Mouse (Mus musculus) ES-Bruce4 (cell line): ENCODE measurements around the gene Pinlyp. TPM values are rescaled to one million over a fixed set of nuclear protein-coding genes. Genes with fewer than 3 reads are reported as not detected.
"Not testable (repeated sequence)": the region's sequence is repeated elsewhere in the genome, so short reads cannot be mapped to it uniquely, and the experiment has no call there.

Experiments
- H3K27ac ChIP-seq: 2 replicates; pipeline ENCODE4 v1.5.1; 2012; ENCODE audit warnings: low read length, inconsistent platforms; ENCODE audit not compliant: insufficient read depth
- H3K27me3 ChIP-seq: 2 replicates; pipeline ENCODE4 v1.6.1; 2012; ENCODE audit warnings: mild to moderate bottlenecking, low read length, inconsistent platforms; ENCODE audit not compliant: control insufficient read depth, poor library complexity, insufficient read depth, severe bottlenecking
- H3K36me3 ChIP-seq: 2 replicates; pipeline ENCODE4 v1.6.1; 2012; ENCODE audit warnings: inconsistent platforms, mild to moderate bottlenecking, low read length, moderate library complexity; ENCODE audit not compliant: control insufficient read depth, poor library complexity, insufficient read depth, severe bottlenecking
- H3K4me1 ChIP-seq: one replicate; pipeline ENCODE4 v1.8.1; 2011; ENCODE audit warnings: low read length; ENCODE audit not compliant: control insufficient read depth, insufficient read depth
- H3K4me3 ChIP-seq: 2 replicates; pipeline ENCODE4 v1.5.1; 2011; ENCODE audit warnings: low read depth, mild to moderate bottlenecking, low read length
- H3K9ac ChIP-seq: 2 replicates; pipeline ENCODE4 v1.6.1; 2012; ENCODE audit warnings: low read depth, mild to moderate bottlenecking, inconsistent platforms; ENCODE audit not compliant: poor library complexity, severe bottlenecking
- H3K9me3 ChIP-seq: replicated peaks from 2 replicates; pipeline ENCODE4 v1.6.1; 2012; ENCODE audit warnings: mild to moderate bottlenecking, low read length, inconsistent platforms; ENCODE audit not compliant: control insufficient read depth, poor library complexity, insufficient read depth, severe bottlenecking
- CTCF ChIP-seq: IDR thresholded peaks from one replicate; pipeline ENCODE4 v1.8.1; 2011; ENCODE audit warnings: low read depth, low read length
- EP300 ChIP-seq: IDR thresholded peaks from 2 replicates; pipeline ENCODE4 v1.6.1; 2011; ENCODE audit warnings: low read depth, low read length; ENCODE audit not compliant: insufficient read depth
- POLR2A ChIP-seq: IDR thresholded peaks from one replicate; pipeline ENCODE4 v1.8.1; 2011; ENCODE audit warnings: low read length; ENCODE audit not compliant: insufficient read depth
- polyA plus RNA-seq: library from polyadenylated mRNA; stranded (reverse); fragments of >200 nt; gene quantifications from 2 replicates; pipeline ENCODE4 v1.2.4, GENCODE M21; 2011; ENCODE audit warnings: low read depth; ENCODE audit not compliant: missing spikeins, insufficient read depth, insufficient read length

The Pinlyp gene
- polyA plus RNA-seq, 1 experiment = not detected

- TF ChIP-seq EP300 (peak; percentile 66; the same call in 1 of the 2 replicates), POLR2A (no peak)
- Histone ChIP-seq H3K4me3 (no peak overlapping the region), H3K27ac (peak overlapping the region; percentile 55), H3K9ac (no peak overlapping the region), H3K4me1 (peaks cover 14% of the 10 kb centered on the region), H3K9me3 (no peaks in the 10 kb centered on the region), H3K27me3 (no peaks in the 10 kb centered on the region), H3K36me3 (no peaks in the 10 kb centered on the region)
Measured at GRCm38 (mm10) chr7:24517077-24517476, 28.8 kb downstream of the Pinlyp start.

GRCm38 (mm10) chr7:24516319-24516718 lies 29.6 kb downstream of the Pinlyp start:
- not testable (repeated sequence) for H3K36me3 ChIP-seq, H3K27ac ChIP-seq, H3K9me3 ChIP-seq, H3K4me3 ChIP-seq, H3K27me3 ChIP-seq, H3K9ac ChIP-seq
- peaks cover 14% of the 10 kb centered on the region for H3K4me1 ChIP-seq
- TF ChIP-seq EP300 (peak; percentile 5; the same call in 1 of the 2 replicates), CTCF (peak; percentile 54)

DNA sequence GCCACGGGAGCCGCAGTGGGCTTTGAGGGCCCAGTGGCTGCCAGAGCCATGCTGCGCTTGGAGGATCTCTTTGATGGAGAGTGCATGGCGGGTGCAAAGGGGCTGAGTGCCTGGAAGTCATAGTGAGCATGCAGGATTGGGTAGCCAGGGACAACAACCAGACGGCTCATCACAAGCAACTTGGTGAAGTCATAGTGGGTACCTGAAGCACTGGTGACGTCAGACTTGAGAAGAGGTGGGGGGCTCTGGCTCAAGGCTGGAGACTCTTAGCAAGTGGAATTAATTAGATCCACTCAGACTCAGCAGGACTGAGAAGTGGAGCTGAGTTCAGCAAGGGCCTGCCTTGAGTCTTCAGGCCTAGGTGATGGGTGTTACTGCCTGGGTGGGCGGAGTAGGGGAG lies 33.6 kb downstream of the Pinlyp start, which contains the start of gene AC161166.1:
TSS of gene AC161166.1 (minus strand) at position 101 of the 400 bp plus-strand sequence.
- Histone ChIP-seq H3K4me1 (peaks cover 5% of the 10 kb centered on the region), H3K36me3 (no peaks in the 10 kb centered on the region), H3K4me3 (no peak within 1 kb of the TSS), H3K27ac (no peak within 1 kb of the TSS), H3K9me3 (no peaks in the 10 kb centered on the region), H3K9ac (no peak within 1 kb of the TSS), H3K27me3 (no peaks in the 10 kb centered on the region)
- no peak for TF ChIP-seq POLR2A
- TF ChIP-seq CTCF = no peak
- TF ChIP-seq EP300 = no peak

GRCm38 (mm10) chr7:24507726-24508114 lies 38.2 kb downstream of the Pinlyp start:
- no peaks in the 10 kb centered on the region for H3K9me3 ChIP-seq
- H3K27me3 ChIP-seq = no peaks in the 10 kb centered on the region
- peaks cover 2% of the 10 kb centered on the region for H3K4me1 ChIP-seq
- H3K9ac ChIP-seq = peak overlapping the region; percentile 84
- H3K27ac ChIP-seq = peak overlapping the region; percentile 78
- TF ChIP-seq CTCF = no peak
- TF ChIP-seq EP300 = no peak
- TF ChIP-seq POLR2A = no peak
- H3K4me3 ChIP-seq = peak overlapping the region; percentile 94
- no peaks in the 10 kb centered on the region for H3K36me3 ChIP-seq

GRCm38 (mm10) chr7:24506838-24507725 lies 38.8 kb downstream of the Pinlyp start, which contains the start of gene Zfp428:
TSS of gene Zfp428 (plus strand) at chr7:24507006.
- Histone ChIP-seq H3K27ac (peak within 1 kb of the TSS; percentile 84), H3K27me3 (no peaks in the 10 kb centered on the region), H3K4me1 (peaks cover 2% of the 10 kb centered on the region), H3K36me3 (no peaks in the 10 kb centered on the region), H3K9me3 (no peaks in the 10 kb centered on the region), H3K9ac (peak within 1 kb of the TSS; percentile 84), H3K4me3 (peak within 1 kb of the TSS; percentile 94)
- no peak for TF ChIP-seq CTCF
- TF ChIP-seq EP300 = peak; percentile 67; the same call in 1 of the 2 replicates
- TF ChIP-seq POLR2A = peak; percentile 39

DNA sequence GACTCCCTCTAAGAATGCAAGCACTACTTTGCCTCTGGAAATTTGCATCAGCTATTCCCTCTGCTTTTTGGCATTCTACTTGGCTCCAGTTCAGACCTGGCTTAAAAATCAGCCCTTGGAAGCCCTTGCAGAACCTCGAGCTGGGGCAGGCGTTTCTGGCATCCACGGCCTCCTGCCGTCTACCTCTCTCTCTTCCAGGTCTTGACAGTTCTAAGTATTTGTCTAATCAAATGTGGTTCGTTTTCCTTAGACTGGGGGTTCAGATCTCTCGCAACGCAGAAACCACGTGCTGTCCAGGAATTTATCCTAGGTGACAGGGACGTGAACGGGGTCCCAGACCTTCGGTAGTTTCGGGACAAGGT lies 39.5 kb downstream of the Pinlyp start:
- peak overlapping the region; percentile 83 for H3K4me3 ChIP-seq
- H3K27ac ChIP-seq = peak overlapping the region; percentile 84; the same call in 1 of the 2 replicates
- peak overlapping the region; percentile 84 for H3K9ac ChIP-seq
- no peaks in the 10 kb centered on the region for H3K9me3 ChIP-seq
- no peaks in the 10 kb centered on the region for H3K27me3 ChIP-seq
- peaks cover 2% of the 10 kb centered on the region for H3K4me1 ChIP-seq
- H3K36me3 ChIP-seq = no peaks in the 10 kb centered on the region
- TF ChIP-seq EP300 (no peak), CTCF (no peak), POLR2A (no peak)
